Mouse (Mus musculus) heart, adult 2 months (tissue): Measurements from ENCODE around the gene Hs2st1. TPM values are rescaled to one million over a fixed set of nuclear protein-coding genes. Genes with fewer than 3 reads are reported as not detected.
A peak's percentile ranks its signal among the peaks of the same experiment; 100 is the strongest.

Experiments
- DNase-seq, 2 experiments: peaks; one replicate each; pipeline ENCODE4 v3.0.0; 2021
- H3K27ac ChIP-seq: fragments of 200-600 bp; 2 replicates; pipeline ENCODE4 v1.8.1; 2022
- H3K27me3 ChIP-seq: fragments of 200-500 bp; 2 replicates; pipeline ENCODE4 v1.6.1; 2012; ENCODE audit warnings: mild to moderate bottlenecking, low read length, inconsistent platforms, mixed read lengths; ENCODE audit not compliant: control insufficient read depth, insufficient read depth
- H3K36me3 ChIP-seq: fragments of 200-500 bp; 2 replicates; pipeline ENCODE4 v1.6.1; 2012; ENCODE audit warnings: low read length, inconsistent platforms; ENCODE audit not compliant: control insufficient read depth, insufficient read depth
- H3K4me1 ChIP-seq: fragments of 200-500 bp; 2 replicates; pipeline ENCODE4 v1.6.1; 2011; ENCODE audit warnings: low read length; ENCODE audit not compliant: control insufficient read depth, insufficient read depth
- H3K4me3 ChIP-seq: fragments of 200-600 bp; 2 replicates; pipeline ENCODE4 v1.8.1; 2022
- H3K79me2 ChIP-seq: fragments of 200-500 bp; replicated peaks from 2 replicates; pipeline ENCODE4 v1.6.1; 2012; ENCODE audit warnings: mild to moderate bottlenecking, inconsistent platforms, low read length, moderate library complexity, mixed read lengths; ENCODE audit not compliant: control insufficient read depth, insufficient read depth
- H3K9ac ChIP-seq: fragments of 200-500 bp; 2 replicates; pipeline ENCODE4 v1.6.1; 2012; ENCODE audit warnings: low read depth, mild to moderate bottlenecking, control low read depth, inconsistent platforms, low read length, mixed read lengths
- CTCF ChIP-seq: fragments of 200-600 bp; IDR thresholded peaks from 2 replicates; pipeline ENCODE4 v1.8.1; 2022; ENCODE audit warnings: antibody characterized with exemption, mild to moderate bottlenecking, moderate library complexity
- EP300 ChIP-seq: fragments of 200-500 bp; IDR thresholded peaks from 2 replicates; pipeline ENCODE4 v1.6.1; 2011; ENCODE audit warnings: low read depth, low read length, control low read depth; ENCODE audit not compliant: insufficient read depth
- POLR2A ChIP-seq: fragments of 200-500 bp; IDR thresholded peaks from 2 replicates; pipeline ENCODE4 v1.6.1; 2011; ENCODE audit warnings: mild to moderate bottlenecking, low read depth, low read length, control low read depth; ENCODE audit not compliant: insufficient read depth
- WGBS: fragments of 180-500 bp; shearing (Covaris S2); methylation state at CpG from one replicate; pipeline ENCODE4 v1.1.7; 2018; 5-methylcytosine and 5-hydroxymethylcytosine counted together
- intact Hi-C: fragments of 180-260 bp; cut with DNase I; formaldehyde crosslinking; loops from one replicate; pipeline ENCODE4 v1.15.1; 2025
- long read RNA-seq: library from polyadenylated mRNA; stranded (forward); transcript quantifications from one replicate; pipeline ENCODE4 v2.0.0, GENCODE M21; 2021
- polyA plus RNA-seq: library from polyadenylated mRNA; depleted of rRNA; stranded (reverse); fragments of >200 nt; gene quantifications from 2 replicates; pipeline ENCODE4 v1.2.3, GENCODE M21; 2012; rRNA removed
- total RNA-seq, 2 experiments: library from RNA; stranded (reverse); gene quantifications; 2 replicates each; pipeline ENCODE4 v1.2.3; 2021

The Hs2st1 gene
- total RNA-seq (1 to 10 TPM; 7.2 to 8.4 TPM), polyA plus RNA-seq (2.3 and 5.2 TPM in 2 replicates)
- long read RNA-seq, full-length matches to known transcripts = 5 of 7 reads
- long read RNA-seq, partial matches to known transcripts = 0 of 7 reads
- long read RNA-seq, other reads (novel, unspliced or antisense) = 2 of 7 reads

GRCm38 (mm10) chr3:144570047-144570815 is at the start of gene Hs2st1, which contains the start of gene Selenof:
Hs2st1 (minus strand) TSS chr3:144570181.
Selenof (plus strand) TSS chr3:144570304.
- peaks cover 17% of the 10 kb centered on the region for H3K36me3 ChIP-seq
- peak within 1 kb of the TSS; percentile 100 for H3K27ac ChIP-seq
- intact Hi-C loops = loop anchor here (2.0 kb wide), 1 partner anchor 17 kb away; no protein-coding TSS in a partner anchor
- H3K4me1 ChIP-seq = peaks cover 6% of the 10 kb centered on the region
- H3K4me3 ChIP-seq = peak within 1 kb of the TSS; percentile 92
- peaks cover 5% of the 10 kb centered on the region for H3K79me2 ChIP-seq
- peak; percentile 92 to 98 for DNase-seq
- under 1% methylated on average over 50 of the region's 69 CpGs for WGBS
- H3K9ac ChIP-seq = peak within 1 kb of the TSS; percentile 95
- peak; percentile 40 for TF ChIP-seq CTCF
- peak; percentile 81; the same call in 1 of the 2 replicates for TF ChIP-seq EP300
- TF ChIP-seq POLR2A = peak; percentile 93
- no peaks in the 10 kb centered on the region for H3K27me3 ChIP-seq

GRCm38 (mm10) chr3:144617633-144618180 is 47.7 kb upstream of the Hs2st1 start:
- Histone ChIP-seq H3K27ac (peak overlapping the region; percentile 55), H3K36me3 (no peaks in the 10 kb centered on the region), H3K79me2 (no peaks in the 10 kb centered on the region), H3K4me1 (peaks cover 5% of the 10 kb centered on the region), H3K4me3 (peak overlapping the region; percentile 34; the same call in 1 of the 2 replicates), H3K27me3 (no peaks in the 10 kb centered on the region), H3K9ac (no peak overlapping the region)
- intact Hi-C loops = loop anchor here (1.0 to 5.0 kb wide), 4 partner anchors 35 to 164 kb away; partner anchors contain the start of gene Sh3glb1
- TF ChIP-seq CTCF (no peak), EP300 (no peak), POLR2A (no peak)
- peak; percentile 31 to 36 for DNase-seq
- WGBS = 3% methylated on average over 10 of the region's 10 CpGs

- H3K4me3 ChIP-seq = peak overlapping the region; percentile 34
- peak overlapping the region; percentile 55 for H3K27ac ChIP-seq
- 57% methylated on average over 8 of the region's 8 CpGs for WGBS
Measured at GRCm38 (mm10) chr3:144616654-144617425, 46.9 kb upstream of the Hs2st1 start.

GRCm38 (mm10) chr3:144615459-144615858 is 45.5 kb upstream of the Hs2st1 start:
- TF ChIP-seq EP300 (no peak), CTCF (no peak), POLR2A (no peak)
- H3K36me3 ChIP-seq = no peaks in the 10 kb centered on the region
- no peaks in the 10 kb centered on the region for H3K27me3 ChIP-seq
- 55% methylated on average over 9 of the region's 9 CpGs for WGBS
- no peaks in the 10 kb centered on the region for H3K79me2 ChIP-seq
- intact Hi-C loops = loop anchor here (2.0 to 5.0 kb wide), 3 partner anchors 33 to 107 kb away; partner anchors contain the start of gene Sh3glb1
- no peak for DNase-seq
- no peak overlapping the region for H3K27ac ChIP-seq
- peaks cover 7% of the 10 kb centered on the region for H3K4me1 ChIP-seq
- H3K9ac ChIP-seq = no peak overlapping the region
- H3K4me3 ChIP-seq = no peak overlapping the region

More at GRCm38 (mm10) chr3:144616654-144617425, 46.9 kb upstream of the Hs2st1 start:
- no peaks in the 10 kb centered on the region for H3K36me3 ChIP-seq
- intact Hi-C loops = loop anchor here (1.0 to 5.0 kb wide), 4 partner anchors 35 to 164 kb away; partner anchors contain the start of gene Sh3glb1
- peaks cover 6% of the 10 kb centered on the region for H3K4me1 ChIP-seq
- peak; percentile 84 to 87 for DNase-seq
- H3K79me2 ChIP-seq = no peaks in the 10 kb centered on the region
- no peak overlapping the region; the same call in 1 of the 2 replicates for H3K9ac ChIP-seq
- no peaks in the 10 kb centered on the region for H3K27me3 ChIP-seq
- TF ChIP-seq EP300 (peak; percentile 77; the same call in 1 of the 2 replicates), CTCF (peak; percentile 100; the same call in 1 of the 2 replicates), POLR2A (no peak)

GRCm38 (mm10) chr3:144614698-144615097 is 44.7 kb upstream of the Hs2st1 start:
- WGBS = 71% methylated on average over 10 of the region's 10 CpGs
- no peak overlapping the region for H3K4me3 ChIP-seq
- H3K27me3 ChIP-seq = no peaks in the 10 kb centered on the region
- H3K79me2 ChIP-seq = no peaks in the 10 kb centered on the region
- no peak overlapping the region for H3K9ac ChIP-seq
- H3K4me1 ChIP-seq = peaks cover 7% of the 10 kb centered on the region
- no peak overlapping the region for H3K27ac ChIP-seq
- TF ChIP-seq POLR2A = no peak
- TF ChIP-seq CTCF = no peak
- TF ChIP-seq EP300 = no peak
- H3K36me3 ChIP-seq = no peaks in the 10 kb centered on the region
- intact Hi-C loops = loop anchor here (2.0 to 5.0 kb wide), 3 partner anchors 32 to 108 kb away; partner anchors contain the start of gene Sh3glb1
- DNase-seq = no peak
